Mouse (Mus musculus) monocyte, adult 2 months (primary cell): ENCODE data around the gene Klhdc8b.

Source experiments
- DNase-seq, 2 experiments: peaks; one replicate each; pipeline ENCODE4 v3.0.0; 2022; ENCODE audit warnings: low spot score in 2 of 2, low read depth in 1 of 2

The Klhdc8b gene

DNA sequence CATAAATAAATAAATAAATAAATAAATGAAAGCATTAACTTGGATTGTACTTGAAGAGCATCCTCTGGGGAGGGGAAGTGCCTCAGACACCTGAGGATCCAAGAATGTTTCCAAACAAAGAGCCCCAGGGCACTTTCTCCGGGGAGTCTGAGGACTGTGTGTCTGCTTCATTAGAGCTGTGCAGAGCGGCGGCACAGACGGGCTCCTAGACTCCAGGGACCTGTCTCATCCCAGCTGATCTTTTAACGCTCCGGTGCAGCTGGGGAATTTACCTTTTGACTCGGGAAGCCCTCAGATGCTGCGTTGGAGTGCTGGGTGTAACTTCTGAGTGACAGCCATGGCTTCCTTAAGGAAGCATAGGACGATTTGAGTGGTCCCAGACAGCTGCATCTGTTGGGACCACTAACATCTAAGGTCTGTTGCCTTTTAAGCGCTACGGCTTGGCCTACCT lies at the start of gene Klhdc8b:
TSS of gene Klhdc8b (minus strand) at position 401 of the 451 bp plus-strand sequence.
- no peak for DNase-seq

DNA sequence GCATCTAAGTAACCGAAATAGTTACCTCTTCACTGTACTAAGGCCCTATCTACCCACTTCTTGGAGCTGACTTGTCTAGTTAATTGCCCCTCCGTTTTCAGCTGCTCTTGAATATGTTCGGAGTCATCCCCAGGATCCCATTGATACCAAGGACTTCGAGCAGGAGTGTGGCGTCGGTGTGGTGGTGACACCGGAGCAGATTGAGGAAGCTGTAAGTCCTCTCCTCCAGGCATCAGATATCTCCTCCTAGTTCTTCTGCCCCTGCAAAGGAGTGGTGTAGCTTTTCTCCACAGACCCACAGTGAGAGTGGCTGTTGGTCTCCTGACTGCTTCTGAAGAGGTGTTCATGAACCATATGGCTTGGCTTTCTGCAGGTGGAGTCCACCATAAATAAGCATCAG lies 47.4 kb upstream of the Klhdc8b start:
- no peak for DNase-seq

DNA sequence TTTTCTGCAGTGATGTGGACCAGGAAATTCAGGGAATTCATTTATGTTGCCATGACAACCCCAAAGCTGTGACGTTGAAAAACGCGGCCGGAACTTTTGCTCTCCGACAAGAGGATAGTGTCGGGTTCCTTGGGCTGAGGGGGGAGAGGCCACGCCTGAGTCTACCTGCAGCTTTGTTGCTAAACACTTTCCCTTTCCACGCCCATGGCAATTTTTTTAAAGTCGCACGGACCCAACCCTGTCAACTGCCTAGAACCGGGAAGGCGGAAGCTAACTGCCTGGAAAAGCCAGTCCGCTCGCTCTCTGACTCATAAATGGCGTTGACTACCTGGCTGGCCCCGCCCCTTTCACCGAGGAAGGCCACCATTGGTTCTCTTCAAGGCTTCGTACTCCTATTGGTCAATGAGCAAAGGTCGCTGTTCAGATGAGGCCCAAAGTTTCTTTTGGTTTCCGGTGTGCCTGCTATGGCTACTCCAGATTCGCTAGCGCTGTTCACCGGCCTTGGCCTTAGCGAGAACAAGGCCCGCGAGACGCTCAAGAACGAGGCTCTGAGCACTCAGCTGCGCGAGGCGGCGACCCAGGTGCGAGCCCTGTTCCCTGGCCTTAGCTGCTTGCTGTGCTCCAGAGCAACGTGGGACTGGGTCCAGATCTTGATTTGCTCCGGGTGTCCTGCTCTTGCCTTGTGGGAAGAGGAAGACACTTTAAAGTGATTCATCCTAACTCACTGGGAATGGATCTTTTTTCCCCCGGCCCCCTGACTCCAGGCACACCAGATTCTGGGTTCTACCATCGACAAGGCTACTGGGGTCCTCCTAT lies 46.4 kb upstream of the Klhdc8b start, which contains the start of gene Qars:
TSS of gene Qars (plus strand) at position 88 of the 816 bp plus-strand sequence.
- peak; percentile 86 to 87 for DNase-seq

DNA sequence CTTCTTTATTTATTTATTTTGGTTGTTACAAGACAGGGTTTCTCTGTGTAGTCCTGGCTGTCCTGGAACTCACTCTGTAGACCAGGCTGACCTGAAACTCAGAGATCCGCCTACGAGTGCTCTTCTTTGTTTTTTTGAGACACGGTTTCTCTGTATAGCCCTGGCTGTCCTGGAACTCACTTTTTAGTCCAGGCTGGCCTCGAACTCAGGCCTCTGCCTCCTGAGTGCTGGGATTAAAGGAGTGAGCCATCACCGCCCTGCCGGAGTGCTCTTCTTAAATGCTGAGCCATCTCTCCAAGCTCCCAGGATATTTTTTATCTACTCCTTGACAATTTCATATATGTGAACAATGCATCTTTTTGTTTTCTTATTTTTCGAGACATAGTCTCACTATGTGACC lies 45.5 kb upstream of the Klhdc8b start:
- no peak for DNase-seq

DNA sequence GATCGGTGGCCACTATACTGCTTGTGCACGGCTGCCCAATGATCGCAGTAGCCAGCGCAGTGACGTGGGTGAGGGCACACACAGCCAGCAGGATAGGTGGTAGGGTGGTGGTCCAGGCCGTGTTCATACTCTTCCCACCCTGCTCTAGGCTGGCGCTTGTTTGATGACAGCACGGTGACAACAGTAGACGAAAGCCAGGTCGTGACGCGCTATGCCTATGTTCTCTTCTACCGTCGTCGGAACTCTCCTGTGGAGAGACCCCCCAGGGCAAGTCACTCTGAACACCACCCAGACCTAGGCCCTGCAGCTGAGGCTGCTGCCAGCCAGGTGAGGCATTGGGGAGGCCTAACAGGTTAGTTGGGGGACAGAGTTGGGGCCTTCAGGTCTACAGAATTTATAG lies 38.6 kb upstream of the Klhdc8b start:
- no peak for DNase-seq

DNA sequence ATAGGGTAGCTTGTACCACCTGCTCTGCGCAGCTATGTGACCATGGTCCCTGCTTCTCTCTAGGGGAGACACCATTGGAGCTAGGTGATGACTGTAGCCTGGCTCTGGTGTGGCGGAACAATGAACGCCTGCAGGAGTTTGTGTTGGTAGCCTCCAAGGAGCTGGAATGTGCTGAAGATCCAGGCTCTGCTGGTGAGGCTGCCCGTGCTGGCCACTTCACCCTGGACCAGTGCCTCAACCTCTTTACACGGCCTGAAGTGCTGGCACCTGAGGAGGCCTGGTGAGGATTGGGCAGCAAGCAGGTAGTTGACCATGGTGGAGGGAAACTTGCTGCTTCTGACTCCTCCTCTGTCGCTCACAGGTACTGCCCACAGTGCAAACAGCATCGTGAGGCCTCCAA lies 37.9 kb upstream of the Klhdc8b start:
- DNase-seq = no peak

DNA sequence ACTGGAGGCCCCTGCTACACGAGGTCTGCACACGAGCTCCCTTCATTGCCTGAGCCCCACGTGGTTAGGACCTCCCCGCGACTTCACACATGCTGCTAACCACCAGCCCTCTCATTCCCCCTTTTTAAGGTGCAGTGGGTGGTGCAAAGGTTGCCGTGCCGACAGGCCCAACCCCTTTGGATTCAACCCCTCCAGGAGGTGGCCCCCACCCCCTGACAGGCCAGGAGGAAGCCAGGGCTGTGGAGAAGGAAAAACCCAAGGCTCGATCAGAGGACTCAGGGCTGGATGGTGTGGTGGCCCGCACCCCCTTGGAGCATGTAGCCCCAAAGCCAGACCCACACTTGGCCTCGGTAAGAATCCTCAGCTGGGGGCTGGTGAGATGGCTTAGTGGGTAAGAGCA lies 33.5 kb upstream of the Klhdc8b start:
- DNase-seq = no peak

DNA sequence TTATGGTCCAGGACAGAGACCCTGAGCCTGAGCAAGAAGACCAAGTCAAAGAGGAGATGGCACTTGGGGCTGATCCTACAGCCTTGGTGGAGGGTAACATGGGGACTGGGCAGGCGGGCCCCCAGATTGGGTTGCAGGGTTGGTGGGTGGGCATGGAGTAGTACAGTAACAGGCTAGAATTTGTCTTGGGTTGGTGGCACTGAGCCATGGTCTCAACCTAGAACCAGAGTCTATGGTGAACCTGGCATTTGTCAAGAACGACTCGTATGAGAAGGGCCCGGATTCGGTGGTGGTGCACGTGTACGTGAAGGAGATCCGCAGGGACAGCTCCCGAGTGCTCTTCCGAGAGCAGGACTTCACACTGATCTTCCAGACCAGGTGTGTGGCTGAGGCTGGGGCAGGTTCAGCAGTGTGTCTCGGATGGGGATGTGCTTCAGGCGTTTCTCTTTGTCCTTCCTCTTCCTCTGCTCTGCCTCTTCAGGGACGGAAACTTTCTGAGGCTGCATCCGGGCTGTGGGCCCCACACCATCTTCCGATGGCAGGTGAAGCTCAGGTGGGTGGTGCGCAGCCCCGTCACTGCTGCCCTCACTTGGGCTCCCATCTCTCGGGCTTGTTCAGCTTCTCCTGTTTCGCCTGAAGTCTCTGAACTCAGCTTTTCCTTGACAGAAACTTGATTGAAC lies 32.9 kb upstream of the Klhdc8b start:
- DNase-seq = no peak

DNA sequence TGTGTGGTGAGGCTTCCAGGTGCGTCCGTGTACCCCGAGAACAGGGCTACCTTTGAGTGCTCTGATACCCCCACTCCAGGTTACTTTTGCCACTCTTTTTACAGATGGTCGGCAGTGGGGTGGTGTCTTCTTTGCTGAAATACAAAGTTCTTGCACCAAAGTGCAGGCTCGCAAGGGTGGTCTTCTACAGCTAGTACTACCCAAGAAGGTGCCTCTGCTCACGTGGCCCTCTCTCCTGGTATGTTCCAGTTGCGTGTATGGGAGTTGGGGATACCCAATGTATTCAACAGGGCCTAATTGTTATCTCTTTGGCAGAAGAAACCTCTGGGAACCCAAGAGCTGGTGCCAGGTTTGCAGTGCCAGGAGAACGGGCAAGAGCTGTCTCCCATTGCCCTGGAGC lies 31.9 kb upstream of the Klhdc8b start:
- no peak for DNase-seq

DNA sequence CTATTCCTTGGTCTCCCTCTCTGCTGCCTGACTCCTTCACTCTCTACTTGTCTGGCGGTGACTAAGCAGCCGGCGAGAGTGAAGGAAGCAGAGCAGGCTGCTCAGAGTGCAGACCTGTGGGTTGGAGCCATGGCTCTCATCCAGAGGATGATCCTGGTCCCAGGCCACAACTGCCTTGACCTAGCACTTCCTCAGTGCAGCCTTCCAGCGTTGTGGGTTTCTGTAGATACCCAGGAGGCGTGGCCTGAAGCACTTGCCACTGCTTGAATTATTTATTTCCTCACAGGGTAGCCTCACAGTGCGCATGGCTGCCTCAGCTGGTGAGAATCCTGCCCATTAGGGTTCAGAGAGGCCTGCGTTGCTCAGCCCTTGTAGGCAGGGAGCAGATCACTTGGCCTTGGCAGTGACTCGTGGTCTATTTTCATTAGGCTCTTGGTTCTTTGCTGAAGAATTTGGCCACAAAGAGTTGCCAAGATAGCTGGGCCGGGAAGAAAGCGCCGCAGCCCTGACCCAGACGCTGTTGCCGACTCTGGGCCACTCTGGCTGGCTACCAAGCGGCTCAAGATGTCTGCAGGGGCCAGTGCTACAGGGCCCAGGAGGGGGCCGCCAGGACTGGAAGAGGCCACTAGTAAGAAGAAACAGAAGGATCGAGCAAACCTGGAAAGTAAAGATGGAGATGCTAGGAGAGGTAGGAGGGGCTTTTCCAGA lies 30.8 kb upstream of the Klhdc8b start:
- no peak for DNase-seq

DNA sequence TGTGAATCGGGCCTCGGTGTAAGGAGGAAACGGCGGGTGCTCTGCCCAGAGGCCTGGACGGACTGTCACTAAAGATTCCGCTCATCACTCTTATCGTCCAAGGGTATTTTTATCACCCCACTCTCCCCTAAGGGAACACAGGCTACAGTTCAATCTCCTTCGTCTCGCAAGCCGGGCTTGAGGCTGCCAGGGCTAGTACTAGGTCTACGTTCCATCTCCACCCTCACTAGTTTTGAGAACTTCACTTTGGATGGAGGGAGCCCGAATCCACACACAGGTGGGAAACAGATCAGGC lies 29.9 kb upstream of the Klhdc8b start:
- DNase-seq = no peak

DNA sequence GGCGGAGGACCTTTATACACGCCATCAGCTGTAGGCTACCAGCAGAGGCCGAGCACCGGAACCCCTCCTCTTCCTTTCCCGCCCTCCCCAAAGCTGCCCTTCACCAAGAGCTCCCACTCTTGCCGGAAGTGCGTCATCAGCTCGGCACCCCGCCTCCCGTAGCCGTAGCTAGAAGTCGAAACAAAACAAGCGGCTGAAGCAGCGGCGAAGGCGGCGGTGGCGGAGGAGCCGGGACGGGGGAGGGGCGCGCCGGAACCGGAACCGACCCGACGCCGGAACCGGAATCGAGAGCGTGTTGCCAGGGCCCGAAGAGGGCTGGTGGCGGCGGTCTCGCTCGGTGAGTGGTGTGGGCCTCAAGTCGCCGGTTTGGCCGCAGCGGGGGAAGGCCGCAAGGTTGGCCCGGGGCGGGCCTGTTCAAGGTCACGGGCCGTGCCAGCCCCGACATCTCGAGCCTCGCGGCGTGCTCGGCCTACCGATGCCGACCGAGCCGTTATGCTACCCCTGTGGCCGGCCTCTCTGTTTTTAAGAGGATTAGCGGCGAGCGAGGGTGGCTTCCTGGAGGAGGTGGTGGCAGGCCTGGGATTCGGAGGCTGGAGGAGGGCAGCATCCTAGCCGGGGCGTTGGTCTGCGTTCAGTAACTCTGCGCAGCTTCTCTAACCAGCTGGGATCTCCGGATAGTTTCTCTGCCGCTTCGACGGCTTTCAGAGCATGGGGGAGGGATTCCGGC lies 29.3 kb upstream of the Klhdc8b start, which contains the start of gene Usp19:
TSS of gene Usp19 (plus strand) at position 44 of the 727 bp plus-strand sequence.
- peak; percentile 82 to 88 for DNase-seq

DNA sequence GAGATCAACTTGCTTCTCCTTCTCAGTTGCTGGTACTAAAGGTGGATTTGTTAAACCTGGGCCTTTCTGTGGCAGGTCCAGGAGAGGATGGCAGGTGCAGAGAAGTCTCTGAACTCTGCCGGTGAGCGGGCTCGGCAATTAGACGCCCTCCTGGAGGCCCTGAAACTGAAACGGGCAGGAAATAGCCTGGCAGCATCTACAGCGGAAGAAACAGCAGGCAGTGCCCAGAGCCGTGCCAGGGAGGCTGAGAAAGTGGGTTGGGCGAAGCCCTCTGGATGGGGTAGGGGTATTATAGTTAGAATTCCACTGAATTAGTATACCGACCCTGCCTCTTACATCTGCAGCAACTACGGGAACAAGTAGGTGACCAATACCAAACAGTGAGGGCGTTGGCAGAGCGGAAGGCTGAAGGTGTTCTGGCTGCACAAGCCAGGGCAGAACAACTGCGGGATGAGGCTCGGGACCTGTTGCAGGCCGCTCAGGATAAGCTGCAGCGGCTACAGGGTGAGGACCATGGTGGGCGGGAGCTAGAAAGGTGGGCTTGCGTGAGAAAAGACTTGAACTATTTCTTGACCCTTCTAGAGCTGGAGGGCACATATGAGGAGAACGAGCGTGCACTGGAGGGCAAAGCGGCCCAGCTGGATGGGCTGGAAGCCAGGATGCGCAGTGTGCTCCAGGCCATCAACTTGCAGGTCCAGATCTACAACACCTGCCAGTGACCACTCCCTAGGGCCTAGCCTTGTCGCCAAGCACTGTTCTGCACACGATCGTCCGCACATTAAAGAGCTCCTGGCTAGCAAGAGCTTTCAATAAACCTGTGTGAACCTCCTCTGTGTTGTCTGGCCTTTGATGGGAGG lies 28.5 kb upstream of the Klhdc8b start:
- DNase-seq = no peak

DNA sequence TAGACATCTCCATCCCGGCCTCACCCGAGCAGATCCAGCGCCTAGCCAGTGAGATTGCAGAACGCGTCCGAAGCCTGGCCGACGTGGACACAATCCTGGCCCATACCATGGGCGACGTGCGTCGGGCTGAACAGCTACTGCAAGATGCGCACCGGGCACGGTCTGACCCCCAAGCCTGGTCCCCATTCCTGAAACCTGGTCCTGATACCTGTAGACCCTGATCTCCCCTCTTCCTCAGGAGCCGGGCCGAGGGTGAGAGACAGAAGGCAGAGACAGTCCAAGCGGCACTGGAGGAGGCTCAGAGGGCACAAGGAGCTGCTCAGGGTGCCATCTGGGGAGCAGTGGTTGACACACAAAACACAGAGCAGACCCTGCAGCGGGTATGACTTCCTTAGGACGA lies 27.8 kb upstream of the Klhdc8b start:
- DNase-seq = no peak

DNA sequence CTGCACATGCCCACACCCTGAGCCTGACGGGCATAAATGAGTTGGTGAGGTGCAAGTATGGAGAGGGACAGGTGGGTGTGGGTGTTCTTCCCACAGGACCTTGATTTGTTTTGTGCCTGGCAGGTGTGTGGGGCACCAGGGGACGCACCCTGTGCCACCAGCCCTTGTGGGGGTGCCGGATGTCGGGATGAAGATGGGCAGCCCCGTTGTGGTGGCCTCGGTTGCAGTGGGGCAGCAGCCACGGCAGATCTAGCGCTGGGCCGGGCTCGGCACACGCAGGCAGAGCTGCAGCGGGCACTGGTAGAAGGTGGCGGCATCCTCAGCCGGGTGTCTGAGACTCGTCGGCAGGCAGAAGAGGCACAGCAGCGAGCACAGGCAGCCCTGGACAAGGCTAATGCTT lies 27.0 kb upstream of the Klhdc8b start:
- DNase-seq = no peak

DNA sequence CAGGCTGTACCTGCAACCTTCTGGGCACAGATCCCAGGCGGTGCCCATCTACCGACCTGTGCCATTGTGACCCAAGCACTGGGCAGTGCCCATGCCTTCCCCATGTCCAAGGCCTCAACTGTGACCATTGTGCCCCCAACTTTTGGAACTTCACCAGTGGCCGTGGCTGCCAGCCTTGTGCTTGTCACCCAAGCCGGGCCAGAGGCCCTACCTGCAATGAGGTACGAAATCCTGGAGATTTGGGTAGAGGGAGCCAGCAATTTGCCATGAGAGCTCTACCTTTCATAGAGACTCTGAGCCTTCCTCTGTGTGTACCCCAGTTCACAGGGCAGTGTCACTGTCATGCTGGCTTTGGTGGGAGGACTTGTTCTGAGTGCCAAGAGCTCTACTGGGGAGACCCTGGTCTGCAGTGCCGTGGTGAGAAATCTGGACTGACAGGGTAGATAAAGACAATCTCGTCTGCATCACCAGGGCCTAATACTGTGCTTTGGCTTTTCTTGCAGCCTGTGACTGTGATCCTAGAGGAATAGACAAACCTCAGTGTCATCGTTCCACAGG lies 25.7 kb upstream of the Klhdc8b start:
- DNase-seq = no peak

DNA sequence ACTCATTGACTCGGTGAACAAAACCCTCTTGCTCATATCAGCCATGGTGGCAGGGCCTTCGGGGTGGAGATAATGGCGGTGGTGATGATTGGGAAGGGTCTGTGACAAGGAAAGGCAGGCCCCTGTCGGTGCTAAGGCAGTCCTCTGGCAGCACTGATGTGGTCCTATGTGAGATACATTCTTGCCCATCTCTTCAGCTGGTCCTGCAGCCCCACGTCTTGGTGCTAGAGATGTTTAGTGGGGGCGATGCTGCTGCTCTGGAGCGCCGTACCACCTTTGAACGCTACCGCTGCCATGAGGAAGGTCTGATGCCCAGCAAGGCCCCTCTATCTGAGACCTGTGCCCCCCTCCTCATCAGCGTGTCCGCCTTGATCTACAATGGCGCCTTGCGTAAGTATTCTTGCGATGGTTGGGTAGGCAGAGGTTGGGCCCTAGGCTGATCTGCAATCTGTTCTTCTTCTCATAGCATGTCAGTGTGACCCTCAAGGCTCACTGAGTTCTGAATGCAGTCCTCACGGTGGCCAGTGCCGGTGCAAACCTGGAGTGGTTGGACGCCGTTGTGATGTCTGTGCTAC lies 24.0 kb upstream of the Klhdc8b start:
- no peak for DNase-seq

DNA sequence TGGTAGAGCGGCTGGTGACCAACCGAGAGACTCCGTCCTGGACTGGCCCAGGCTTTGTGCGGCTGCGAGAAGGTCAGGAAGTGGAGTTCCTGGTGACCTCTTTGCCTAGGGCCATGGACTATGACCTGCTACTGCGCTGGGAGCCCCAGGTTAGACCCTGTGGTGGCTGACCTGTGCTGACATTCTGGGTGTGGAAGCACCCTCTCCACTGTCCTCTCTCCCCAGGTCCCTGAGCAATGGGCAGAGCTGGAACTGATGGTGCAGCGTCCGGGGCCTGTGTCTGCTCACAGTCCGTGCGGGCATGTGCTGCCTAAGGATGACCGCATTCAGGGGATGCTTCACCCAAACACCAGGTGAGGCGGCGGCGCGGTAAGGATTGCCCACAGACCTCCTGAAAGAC lies 22.6 kb upstream of the Klhdc8b start:
- no peak for DNase-seq

DNA sequence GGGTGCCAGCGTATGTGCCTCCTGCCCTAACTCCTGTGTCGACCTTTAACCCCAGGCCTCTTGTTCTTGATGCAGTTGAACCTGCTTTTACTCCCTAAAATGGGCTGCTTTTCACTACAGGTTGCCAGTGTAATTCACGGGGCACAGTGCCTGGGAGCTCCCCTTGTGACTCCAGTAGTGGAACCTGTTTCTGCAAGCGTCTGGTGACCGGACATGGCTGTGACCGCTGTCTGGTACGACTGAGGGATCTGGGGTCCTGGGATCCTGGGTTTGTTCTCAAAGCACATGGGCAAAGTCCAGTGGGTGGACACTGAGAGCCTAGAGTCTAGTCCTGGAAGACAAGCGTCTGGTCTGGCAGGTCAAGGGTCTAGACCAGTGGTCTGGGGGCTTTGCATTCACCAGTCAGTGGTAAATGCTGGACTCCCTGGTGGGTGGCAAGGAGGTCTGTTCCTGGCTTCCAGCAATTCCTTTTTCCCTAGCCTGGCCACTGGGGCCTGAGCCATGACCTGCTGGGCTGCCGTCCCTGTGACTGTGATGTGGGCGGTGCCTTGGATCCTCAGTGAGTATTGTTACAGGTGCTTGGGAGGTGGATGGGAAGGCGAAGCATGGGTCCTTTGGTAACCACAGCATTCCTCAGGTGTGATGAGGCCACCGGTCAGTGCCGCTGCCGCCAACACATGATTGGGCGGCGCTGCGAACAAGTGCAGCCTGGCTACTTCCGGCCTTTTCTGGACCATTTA lies 21.8 kb upstream of the Klhdc8b start:
- DNase-seq = no peak
